Mouse (Mus musculus) kidney, postnatal 0 days (tissue): ENCODE data around the gene B3gat2. TPM values are rescaled to one million over a fixed set of nuclear protein-coding genes. Genes with fewer than 3 reads are reported as not detected.

Experiments
- ATAC-seq: fragments of 200-750 bp; cut with Nextera tagmentation; replicated peaks from 2 replicates; pipeline ENCODE4 v1.8.0; 2017; ENCODE audit warnings: low read depth, moderate number of reproducible peaks, moderate TSS enrichment, moderate library complexity; ENCODE audit not compliant: low FRiP score
- DNase-seq: peaks from one replicate; pipeline ENCODE4 v3.0.0-alpha.2; 2016; ENCODE audit warnings: low spot score
- H3K27ac ChIP-seq: fragments of 300-500 bp; sonication (generic); 2 replicates; pipeline ENCODE4 v1.5.1; 2014; ENCODE audit warnings: mild to moderate bottlenecking
- H3K27me3 ChIP-seq: fragments of 300-500 bp; sonication (generic); 2 replicates; pipeline ENCODE4 v1.6.1; 2014; ENCODE audit warnings: low read length, mixed read lengths; ENCODE audit not compliant: insufficient read depth
- H3K36me3 ChIP-seq: fragments of 300-500 bp; sonication (generic); 2 replicates; pipeline ENCODE4 v1.6.1; 2014; ENCODE audit warnings: low read length, mixed read lengths; ENCODE audit not compliant: insufficient read depth
- H3K4me1 ChIP-seq: fragments of 300-500 bp; sonication (generic); replicated peaks from 2 replicates; pipeline ENCODE4 v1.6.1; 2014; ENCODE audit warnings: antibody characterized with exemption, low read length, mixed read lengths; ENCODE audit not compliant: insufficient read depth
- H3K4me2 ChIP-seq: fragments of 300-500 bp; sonication (generic); 2 replicates; pipeline ENCODE4 v1.6.1; 2014; ENCODE audit warnings: mild to moderate bottlenecking, low read length, moderate library complexity, mixed read lengths
- H3K4me3 ChIP-seq: fragments of 300-500 bp; sonication (generic); replicated peaks from 2 replicates; pipeline ENCODE4 v1.5.1; 2014; ENCODE audit warnings: low read depth, low read length
- H3K9ac ChIP-seq: fragments of 300-500 bp; sonication (generic); 2 replicates; pipeline ENCODE4 v1.6.1; 2014; ENCODE audit warnings: low read depth, low read length
- H3K9me3 ChIP-seq: fragments of 300-500 bp; sonication (generic); replicated peaks from 2 replicates; pipeline ENCODE4 v1.6.1; 2016; ENCODE audit warnings: low read length, inconsistent platforms, mixed read lengths
- CTCF ChIP-seq: IDR thresholded peaks from 2 replicates; pipeline ENCODE4 v1.5.1; 2016; ENCODE audit warnings: antibody characterized with exemption, low read depth, mild to moderate bottlenecking, moderate library complexity
- WGBS: fragments of 180-500 bp; shearing (Covaris S2); extraction: QIAGEN DNeasy Blood & Tissue Kit; methylation state at CpG from one replicate; pipeline ENCODE4 v1.1.7; 2014; 5-methylcytosine and 5-hydroxymethylcytosine counted together
- polyA plus RNA-seq: library from polyadenylated mRNA; unstranded; fragments of >200 nt; fragmentation: Nextera tagmentation; extraction: Ambion mirVana; gene quantifications from 2 replicates; pipeline ENCODE4 v1.2.1, GENCODE M21; 2015

The B3gat2 gene
- polyA plus RNA-seq, 1 experiment from 2014 or later, result 13.1 TPM

- DNase-seq, result no peak
- H3K36me3 ChIP-seq, result 0 out of 2 replicates have a peak, but pooled peaks cover 7% of the 10 kb centered on the region
- no peak for TF ChIP-seq CTCF
- no peak overlapping the region for H3K27ac ChIP-seq
- no peak overlapping the region for H3K4me3 ChIP-seq
- no peaks in the 10 kb centered on the region for H3K4me1 ChIP-seq
- H3K9me3 ChIP-seq, result no peaks in the 10 kb centered on the region
- 96% methylated on average over 1 of the region's 1 CpGs for WGBS
- no peak overlapping the region for H3K9ac ChIP-seq
- ATAC-seq, result no peak
- no peak overlapping the region for H3K4me2 ChIP-seq
- no peaks in the 10 kb centered on the region for H3K27me3 ChIP-seq
Observed at GRCm38 (mm10) chr1:23872194-23872593, 110.6 kb downstream of the B3gat2 start.

- H3K4me3 ChIP-seq, result no peak overlapping the region
- no peaks in the 10 kb centered on the region for H3K4me1 ChIP-seq
- no peak overlapping the region for H3K27ac ChIP-seq
- no peaks in the 10 kb centered on the region for H3K27me3 ChIP-seq
- no peak overlapping the region for H3K9ac ChIP-seq
- H3K4me2 ChIP-seq, result no peak overlapping the region
- H3K36me3 ChIP-seq, result no peaks in the 10 kb centered on the region
- ATAC-seq (no peak), DNase-seq (no peak)
- no peaks in the 10 kb centered on the region; the same call in 1 of the 2 replicates for H3K9me3 ChIP-seq
- no peak for TF ChIP-seq CTCF
- WGBS, result 96% methylated on average over 1 of the region's 1 CpGs
Observed at GRCm38 (mm10) chr1:23882681-23883080, 121.1 kb downstream of the B3gat2 start.

- DNase-seq, result no peak
- H3K9ac ChIP-seq, result no peak overlapping the region
- ATAC-seq, result no peak
- 85% methylated on average over 2 of the region's 2 CpGs for WGBS
- no peaks in the 10 kb centered on the region for H3K27me3 ChIP-seq
- H3K9me3 ChIP-seq, result no peaks in the 10 kb centered on the region; the same call in 1 of the 2 replicates
- no peak for TF ChIP-seq CTCF
- H3K36me3 ChIP-seq, result no peaks in the 10 kb centered on the region
- no peak overlapping the region for H3K4me3 ChIP-seq
- no peaks in the 10 kb centered on the region for H3K4me1 ChIP-seq
- H3K27ac ChIP-seq, result peak overlapping the region; percentile 25; the same call in 1 of the 2 replicates
- H3K4me2 ChIP-seq, result no peak overlapping the region
Observed at GRCm38 (mm10) chr1:23884087-23884668, 122.6 kb downstream of the B3gat2 start.

GRCm38 (mm10) chr1:23884914-23885313, 123.4 kb downstream of the B3gat2 start:
- no peaks in the 10 kb centered on the region for H3K4me1 ChIP-seq
- DNase-seq (no peak), ATAC-seq (no peak)
- no peak for TF ChIP-seq CTCF
- H3K27me3 ChIP-seq, result no peaks in the 10 kb centered on the region
- H3K9ac ChIP-seq, result no peak overlapping the region
- no peaks in the 10 kb centered on the region for H3K36me3 ChIP-seq
- H3K4me2 ChIP-seq, result no peak overlapping the region
- no peak overlapping the region for H3K4me3 ChIP-seq
- no peaks in the 10 kb centered on the region; the same call in 1 of the 2 replicates for H3K9me3 ChIP-seq
- H3K27ac ChIP-seq, result no peak overlapping the region
- WGBS, result 99% methylated on average over 7 of the region's 7 CpGs

- Histone ChIP-seq H3K36me3 (no peaks in the 10 kb centered on the region), H3K27me3 (no peaks in the 10 kb centered on the region), H3K4me2 (no peak overlapping the region), H3K4me3 (no peak overlapping the region), H3K9me3 (no peaks in the 10 kb centered on the region), H3K4me1 (no peaks in the 10 kb centered on the region), H3K9ac (no peak overlapping the region), H3K27ac (no peak overlapping the region)
- DNase-seq (no peak), ATAC-seq (no peak)
- 58% methylated on average over 1 of the region's 1 CpGs for WGBS
- TF ChIP-seq CTCF, result no peak
Observed at GRCm38 (mm10) chr1:23892072-23892471, 130.5 kb downstream of the B3gat2 start.

Other genes starting within 250 kb of the B3gat2 start
- gene Smap1, start 160.6 kb downstream of the B3gat2 start, polyA plus RNA-seq, result 50.4 and 53.1 TPM in 2 replicates
- 115 and 134 TPM in 2 replicates for gene Sdhaf4, start 243.9 kb downstream of the B3gat2 start, polyA plus RNA-seq